Mouse (Mus musculus): ENCODE data around the gene Mif4gd.

DNA sequence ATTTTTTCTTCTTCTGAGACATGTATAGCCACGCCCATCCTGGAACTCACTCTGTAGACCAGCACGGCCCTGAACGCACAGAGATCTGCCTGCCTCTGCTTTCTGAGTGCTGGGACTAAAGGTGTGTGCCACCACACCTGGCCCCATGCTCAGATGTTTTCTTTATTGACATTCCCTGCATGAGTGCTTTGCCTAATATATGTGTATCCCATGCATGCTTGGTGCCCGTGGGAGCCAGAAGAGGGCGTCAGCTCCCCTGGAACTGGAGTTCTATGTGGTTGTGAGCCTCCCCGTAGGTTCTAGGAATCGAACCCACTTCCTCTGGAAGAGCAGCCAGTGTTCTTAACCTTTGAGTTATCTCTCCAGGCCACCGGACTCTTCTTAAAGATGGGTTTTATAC is 22.3 kb upstream of the Mif4gd start:
- no peak for TF ChIP-seq CTCF (IDR thresholded peaks at IDR 0.05; ENCODE audit: extremely low read depth, insufficient read length, insufficient replicate concordance, low read depth, low read length)
- TF ChIP-seq POLR2A (IDR thresholded peaks at IDR 0.05; ENCODE audit: low read depth, low read length) = no peak
